Mouse (Mus musculus) heart, embryonic 10.5 days (tissue): ENCODE data around the gene Olfr429. TPM values are rescaled to one million over a fixed set of nuclear protein-coding genes. Genes with fewer than 3 reads are reported as not detected.
"Not testable (repeated sequence)": the region's sequence is repeated elsewhere in the genome, so short reads cannot be mapped to it uniquely, and the experiment has no call there.

Source experiments
- DNase-seq: peaks from one replicate; pipeline ENCODE4 v3.0.0-alpha.2; 2017; ENCODE audit warnings: low spot score
- H3K27ac ChIP-seq: fragments of 300-500 bp; sonication (generic); 2 replicates; pipeline ENCODE4 v1.5.1; 2016; ENCODE audit warnings: mild to moderate bottlenecking
- H3K27me3 ChIP-seq: fragments of 300-500 bp; sonication (generic); 2 replicates; pipeline ENCODE4 v1.6.1; 2016; ENCODE audit warnings: mild to moderate bottlenecking; ENCODE audit not compliant: poor library complexity, insufficient read depth, severe bottlenecking
- H3K36me3 ChIP-seq: fragments of 300-500 bp; sonication (generic); 2 replicates; pipeline ENCODE4 v1.6.1; 2016; ENCODE audit warnings: mild to moderate bottlenecking, moderate library complexity
- H3K4me1 ChIP-seq: fragments of 300-500 bp; sonication (generic); 2 replicates; pipeline ENCODE4 v1.6.1; 2016; ENCODE audit warnings: mild to moderate bottlenecking
- H3K4me3 ChIP-seq: fragments of 300-500 bp; sonication (generic); 2 replicates; pipeline ENCODE4 v1.5.1; 2016; ENCODE audit warnings: mild to moderate bottlenecking, moderate library complexity
- H3K9me3 ChIP-seq: fragments of 300-500 bp; sonication (generic); 2 replicates; pipeline ENCODE4 v1.6.1; 2016; ENCODE audit warnings: mild to moderate bottlenecking, moderate library complexity
- WGBS: fragments of 180-500 bp; shearing (Covaris S2); methylation state at CpG from one replicate; pipeline ENCODE4 v1.1.7; 2016; 5-methylcytosine and 5-hydroxymethylcytosine counted together
- polyA plus RNA-seq: library from polyadenylated mRNA; unstranded; fragments of >200 nt; fragmentation: Nextera tagmentation; extraction: Ambion mirVana; gene quantifications from 2 replicates; pipeline ENCODE4 v1.2.1, GENCODE M21; 2016

The Olfr429 gene
- polyA plus RNA-seq = not detected in 2 replicates

DNA sequence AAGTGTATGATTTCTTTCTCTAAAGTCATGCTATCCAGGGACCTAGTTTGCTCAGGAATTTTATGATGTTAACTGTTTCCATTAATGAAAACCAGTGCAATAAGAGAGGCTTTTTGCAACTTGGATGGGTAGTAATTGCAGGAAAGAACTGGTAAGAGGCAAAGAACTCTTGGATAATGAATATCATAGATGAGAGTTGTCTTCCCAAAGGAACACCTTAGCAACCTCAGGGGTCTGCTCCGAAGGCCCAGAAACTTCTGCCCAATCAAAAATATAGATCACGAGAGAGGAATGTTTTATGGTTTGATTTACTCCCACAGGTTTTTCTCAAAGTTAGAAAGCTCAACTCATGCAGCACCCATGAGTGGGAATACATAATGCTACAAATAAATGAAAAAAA is at the start of gene Olfr429:
Gene Olfr429 (plus strand): TSS at position 301 of the 400 bp plus-strand sequence.
- no peaks in the 10 kb centered on the region for H3K4me1 ChIP-seq
- H3K9me3 ChIP-seq = no peaks in the 10 kb centered on the region
- no peaks in the 10 kb centered on the region for H3K36me3 ChIP-seq
- no peak within 1 kb of the TSS for H3K4me3 ChIP-seq
- 85% methylated on average over 2 of the region's 2 CpGs for WGBS
- no peak within 1 kb of the TSS for H3K27ac ChIP-seq
- H3K27me3 ChIP-seq = no peaks in the 10 kb centered on the region
- DNase-seq = no peak

DNA sequence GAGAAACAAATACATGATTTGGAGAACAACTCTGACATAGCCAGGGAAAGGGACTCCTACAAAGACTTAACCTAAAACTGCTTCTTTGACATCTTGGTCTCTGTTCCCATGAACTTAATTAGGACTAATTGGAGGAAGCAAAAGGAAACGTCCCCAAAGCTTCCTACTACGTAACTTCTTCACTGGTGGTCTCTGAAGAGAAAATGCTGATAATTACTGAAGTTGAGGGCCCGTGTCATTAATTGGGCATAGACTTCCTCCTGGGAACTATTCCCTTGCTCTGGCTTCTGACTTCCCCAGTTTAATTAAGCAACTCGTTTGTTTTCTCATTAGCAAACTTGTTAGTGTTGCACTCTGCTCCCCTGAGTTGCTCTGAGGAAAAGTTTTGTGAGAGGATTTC is 48.3 kb upstream of the Olfr429 start:
- no peaks in the 10 kb centered on the region for H3K27me3 ChIP-seq
- H3K4me3 ChIP-seq = no peak overlapping the region
- H3K9me3 ChIP-seq = no peaks in the 10 kb centered on the region
- DNase-seq = no peak
- H3K4me1 ChIP-seq = no peaks in the 10 kb centered on the region
- no peak overlapping the region for H3K27ac ChIP-seq
- H3K36me3 ChIP-seq = no peaks in the 10 kb centered on the region
- 57% methylated on average over 4 of the region's 4 CpGs for WGBS

DNA sequence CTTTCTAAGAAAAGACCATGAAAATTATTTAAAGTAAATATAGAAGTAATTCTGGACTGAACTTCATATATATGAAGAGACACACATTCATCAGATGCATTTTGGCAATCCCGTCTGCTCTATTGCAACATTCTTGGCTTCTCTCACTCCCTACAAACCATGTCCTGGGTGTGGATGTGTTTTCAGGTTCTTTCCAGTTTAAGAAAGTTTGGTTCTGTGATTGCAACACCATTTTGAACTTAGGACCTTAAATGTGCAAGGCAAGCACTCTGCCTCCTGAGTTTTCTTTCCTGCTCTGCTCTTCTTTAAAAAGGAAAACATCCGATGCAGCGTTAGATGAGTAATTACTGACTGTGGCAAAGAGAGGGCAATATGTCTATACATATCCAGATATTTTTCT is 45.7 kb upstream of the Olfr429 start:
- H3K4me1 ChIP-seq = no peaks in the 10 kb centered on the region
- no peaks in the 10 kb centered on the region for H3K27me3 ChIP-seq
- no peaks in the 10 kb centered on the region for H3K36me3 ChIP-seq
- H3K27ac ChIP-seq = no peak overlapping the region
- WGBS = 86% methylated on average over 3 of the region's 3 CpGs
- H3K9me3 ChIP-seq = no peaks in the 10 kb centered on the region
- DNase-seq = no peak
- no peak overlapping the region for H3K4me3 ChIP-seq

DNA sequence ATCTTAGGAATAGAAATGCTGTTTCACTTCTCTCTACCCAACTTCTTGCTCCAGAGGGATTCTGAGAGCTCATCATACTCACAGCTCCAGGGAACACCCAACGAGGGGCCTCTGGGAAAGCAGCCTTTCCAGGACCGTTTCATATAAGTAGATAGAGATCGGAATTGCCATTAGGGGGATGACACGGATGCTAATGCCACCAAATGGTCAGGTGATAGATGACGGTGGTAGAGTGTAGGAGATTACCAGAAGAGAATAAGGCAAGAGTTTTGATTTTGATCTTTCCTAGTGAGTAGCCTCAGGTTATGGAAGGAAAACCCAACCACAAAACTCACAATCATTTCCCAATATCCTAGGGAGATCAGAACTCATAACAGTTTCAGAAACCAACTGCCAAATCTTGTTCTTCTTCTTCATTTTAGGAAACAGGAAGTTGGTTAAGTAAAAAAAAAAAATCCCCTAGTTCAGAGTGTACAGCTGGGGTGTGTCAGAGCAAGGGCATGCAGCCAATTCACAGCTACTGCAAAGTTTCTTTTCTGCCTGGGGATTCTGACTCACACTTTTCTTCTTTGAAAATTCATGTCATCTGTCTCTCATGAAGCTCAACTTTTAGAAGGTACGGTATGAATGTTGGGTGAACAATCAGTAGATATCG is 43.5 kb upstream of the Olfr429 start, which contains the start of gene Olfr433:
Gene Olfr433 (plus strand): TSS at position 183 of the 655 bp plus-strand sequence.
- Histone ChIP-seq H3K4me3 (no peak within 1 kb of the TSS), H3K27me3 (no peaks in the 10 kb centered on the region), H3K36me3 (no peaks in the 10 kb centered on the region), H3K27ac (no peak within 1 kb of the TSS), H3K4me1 (no peaks in the 10 kb centered on the region), H3K9me3 (no peaks in the 10 kb centered on the region)
- WGBS = 71% methylated on average over 7 of the region's 7 CpGs
- no peak for DNase-seq

DNA sequence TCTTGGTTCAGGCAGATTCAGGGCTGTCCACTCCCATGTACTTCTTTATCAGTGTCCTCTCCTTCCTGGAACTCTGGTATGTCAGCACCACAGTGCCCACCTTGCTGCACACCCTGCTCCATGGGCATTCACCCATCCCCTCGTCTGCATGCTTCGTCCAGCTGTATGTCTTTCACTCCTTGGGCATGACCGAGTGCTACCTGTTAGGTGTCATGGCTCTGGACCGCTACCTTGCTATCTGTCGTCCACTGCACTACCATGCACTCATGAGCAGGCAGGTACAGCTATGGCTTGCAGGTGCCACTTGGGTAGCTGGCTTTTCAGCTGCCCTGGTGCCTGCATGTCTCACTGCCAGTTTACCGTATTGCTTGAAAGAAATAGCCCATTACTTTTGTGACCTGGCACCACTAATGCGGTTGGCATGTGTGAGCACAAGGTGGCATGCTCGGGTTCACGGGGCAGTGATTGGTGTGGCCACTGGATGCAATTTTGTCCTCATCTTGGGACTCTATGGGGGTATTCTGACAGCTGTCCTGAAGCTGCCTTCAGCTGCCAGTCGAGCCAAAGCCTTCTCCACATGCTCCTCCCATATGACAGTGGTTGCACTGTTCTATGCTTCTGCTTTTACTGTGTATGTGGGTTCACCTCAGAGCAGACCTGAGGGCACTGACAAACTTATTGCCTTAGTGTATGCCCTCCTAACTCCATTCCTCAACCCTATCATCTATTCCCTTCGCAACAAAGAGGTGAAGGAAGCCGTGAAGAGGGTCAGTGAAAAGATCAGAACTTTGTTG is 41.8 kb upstream of the Olfr429 start:
- H3K4me1 ChIP-seq, H3K27ac ChIP-seq, H3K4me3 ChIP-seq, H3K36me3 ChIP-seq, H3K9me3 ChIP-seq, DNase-seq, H3K27me3 ChIP-seq: not testable (repeated sequence)
- WGBS = 85% methylated on average over 12 of the region's 12 CpGs

- H3K4me1 ChIP-seq = no peaks in the 10 kb centered on the region
- no peak for DNase-seq
- no peaks in the 10 kb centered on the region for H3K27me3 ChIP-seq
- no peaks in the 10 kb centered on the region for H3K36me3 ChIP-seq
- H3K27ac ChIP-seq = no peak overlapping the region
- 75% methylated on average over 2 of the region's 2 CpGs for WGBS
- no peaks in the 10 kb centered on the region for H3K9me3 ChIP-seq
- no peak overlapping the region for H3K4me3 ChIP-seq
Measured at GRCm38 (mm10) chr1:174044431-174044830, 39.7 kb upstream of the Olfr429 start.

DNA sequence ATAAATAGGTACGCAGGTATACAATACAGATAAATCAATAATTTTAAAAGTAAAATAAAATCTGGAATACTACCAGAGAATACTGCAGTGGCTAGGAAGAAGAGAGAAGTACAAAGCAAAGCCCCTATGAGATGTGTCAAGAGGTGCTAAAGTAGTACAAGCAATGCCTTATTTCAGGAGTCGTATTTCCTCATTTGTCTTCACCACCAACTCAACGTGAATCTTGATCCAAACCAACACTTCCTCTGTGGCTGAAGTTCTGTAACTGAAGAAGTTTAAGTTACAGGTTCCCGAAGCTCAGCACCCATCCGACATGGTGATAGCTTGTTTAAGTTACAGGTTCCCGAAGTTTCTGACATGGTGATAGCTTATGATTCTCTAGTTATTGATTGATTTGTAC is 35.9 kb upstream of the Olfr429 start:
- not testable (repeated sequence) for H3K36me3 ChIP-seq, H3K4me1 ChIP-seq, DNase-seq, H3K27me3 ChIP-seq, H3K9me3 ChIP-seq, H3K27ac ChIP-seq, H3K4me3 ChIP-seq
- 80% methylated on average over 6 of the region's 6 CpGs for WGBS

DNA sequence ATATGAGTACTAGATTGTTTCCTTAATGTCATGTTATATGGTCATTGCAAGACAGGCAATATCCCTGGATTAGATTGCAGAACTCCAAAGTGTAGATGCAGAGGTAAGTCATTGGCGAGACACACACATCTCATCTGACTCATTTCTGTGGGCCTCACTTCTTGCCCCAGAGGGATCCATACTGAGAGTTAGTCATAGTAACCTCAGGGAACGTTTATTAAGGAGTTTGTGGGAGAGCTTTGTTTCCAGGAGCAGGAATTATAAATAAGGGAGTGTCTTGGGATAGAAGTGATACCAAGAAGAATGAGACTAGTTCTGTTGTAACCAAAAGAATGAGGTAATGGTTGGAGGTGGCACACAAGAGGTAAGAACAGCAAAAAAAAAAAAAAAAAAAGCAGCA is 35.2 kb upstream of the Olfr429 start, which contains the start of gene Olfr432:
Gene Olfr432 (plus strand): TSS at position 313 of the 400 bp plus-strand sequence.
- Histone ChIP-seq H3K4me1 (no peaks in the 10 kb centered on the region), H3K27ac (no peak within 1 kb of the TSS), H3K4me3 (no peak within 1 kb of the TSS), H3K36me3 (no peaks in the 10 kb centered on the region), H3K9me3 (no peaks in the 10 kb centered on the region), H3K27me3 (no peaks in the 10 kb centered on the region)
- WGBS = 68% methylated on average over 2 of the region's 2 CpGs
- no peak for DNase-seq

DNA sequence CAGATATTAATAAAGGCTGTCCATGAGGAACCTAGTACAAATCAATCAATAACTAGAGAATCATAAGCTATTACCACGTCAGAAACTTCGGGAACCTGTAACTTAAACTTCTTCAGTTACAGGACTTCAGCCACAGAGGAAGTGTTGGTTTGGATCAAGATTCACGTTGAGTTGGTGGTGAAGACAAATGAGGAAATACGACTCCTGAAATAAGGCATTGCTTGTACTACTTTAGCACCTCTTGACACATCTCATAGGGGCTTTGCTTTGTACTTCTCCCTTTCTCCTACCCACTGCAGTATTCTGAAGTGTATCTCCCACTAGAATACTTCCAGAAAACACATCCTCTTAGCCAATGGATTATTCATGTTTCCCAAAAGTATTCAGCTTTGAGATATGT is 34.8 kb upstream of the Olfr429 start:
- H3K9me3 ChIP-seq, H3K27me3 ChIP-seq, H3K4me3 ChIP-seq, H3K36me3 ChIP-seq, H3K4me1 ChIP-seq, DNase-seq, H3K27ac ChIP-seq: not testable (repeated sequence)
- whole genome bisulfite sequencing = 73% methylated on average over 4 of the region's 4 CpGs

DNA sequence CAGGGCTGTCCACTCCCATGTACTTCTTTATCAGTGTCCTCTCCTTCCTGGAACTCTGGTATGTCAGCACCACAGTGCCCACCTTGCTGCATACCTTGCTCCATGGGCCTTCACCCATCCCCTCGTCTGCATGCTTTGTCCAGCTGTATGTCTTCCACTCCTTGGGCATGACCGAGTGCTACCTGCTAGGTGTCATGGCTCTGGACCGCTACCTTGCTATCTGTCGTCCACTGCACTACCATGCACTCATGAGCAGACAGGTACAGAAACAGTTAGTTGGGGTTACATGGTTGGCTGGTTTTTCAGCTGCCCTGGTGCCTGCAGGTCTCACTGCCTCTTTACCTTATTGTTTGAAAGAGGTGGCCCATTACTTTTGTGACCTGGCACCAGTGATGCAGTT is 33.6 kb upstream of the Olfr429 start:
- WGBS = 85% methylated on average over 4 of the region's 4 CpGs

GRCm38 (mm10) chr1:174051515-174051914 is 32.6 kb upstream of the Olfr429 start:
- no peak for DNase-seq
- H3K4me1 ChIP-seq = no peaks in the 10 kb centered on the region
- no peaks in the 10 kb centered on the region for H3K27me3 ChIP-seq
- 83% methylated on average over 4 of the region's 4 CpGs for WGBS
- H3K4me3 ChIP-seq = no peak overlapping the region
- H3K27ac ChIP-seq = no peak overlapping the region
- no peaks in the 10 kb centered on the region for H3K9me3 ChIP-seq
- H3K36me3 ChIP-seq = no peaks in the 10 kb centered on the region

More for the DNA sequence above, 33.6 kb upstream of the Olfr429 start:
- H3K36me3 ChIP-seq = no peaks in the 10 kb centered on the region
- H3K27me3 ChIP-seq = no peaks in the 10 kb centered on the region
- no peak overlapping the region for H3K27ac ChIP-seq
- H3K4me3 ChIP-seq = no peak overlapping the region
- no peaks in the 10 kb centered on the region for H3K9me3 ChIP-seq
- no peaks in the 10 kb centered on the region for H3K4me1 ChIP-seq
- no peak for DNase-seq

- H3K4me3 ChIP-seq = no peak overlapping the region
- 77% methylated on average over 5 of the region's 5 CpGs for WGBS
- H3K27me3 ChIP-seq = no peaks in the 10 kb centered on the region
- no peaks in the 10 kb centered on the region for H3K4me1 ChIP-seq
- DNase-seq = no peak
- H3K9me3 ChIP-seq = no peaks in the 10 kb centered on the region
- no peak overlapping the region for H3K27ac ChIP-seq
- no peaks in the 10 kb centered on the region for H3K36me3 ChIP-seq
Measured at GRCm38 (mm10) chr1:174051931-174052536, 32.1 kb upstream of the Olfr429 start.

GRCm38 (mm10) chr1:174052981-174053380 is 31.1 kb upstream of the Olfr429 start:
- H3K4me1 ChIP-seq = no peaks in the 10 kb centered on the region
- H3K9me3 ChIP-seq = no peaks in the 10 kb centered on the region
- H3K4me3 ChIP-seq = no peak overlapping the region
- no peak overlapping the region for H3K27ac ChIP-seq
- no peaks in the 10 kb centered on the region for H3K27me3 ChIP-seq
- H3K36me3 ChIP-seq = no peaks in the 10 kb centered on the region
- WGBS = 85% methylated on average over 3 of the region's 3 CpGs
- DNase-seq = no peak
